Mouse (Mus musculus): ENCODE data around the gene Pfpl.

DNA sequence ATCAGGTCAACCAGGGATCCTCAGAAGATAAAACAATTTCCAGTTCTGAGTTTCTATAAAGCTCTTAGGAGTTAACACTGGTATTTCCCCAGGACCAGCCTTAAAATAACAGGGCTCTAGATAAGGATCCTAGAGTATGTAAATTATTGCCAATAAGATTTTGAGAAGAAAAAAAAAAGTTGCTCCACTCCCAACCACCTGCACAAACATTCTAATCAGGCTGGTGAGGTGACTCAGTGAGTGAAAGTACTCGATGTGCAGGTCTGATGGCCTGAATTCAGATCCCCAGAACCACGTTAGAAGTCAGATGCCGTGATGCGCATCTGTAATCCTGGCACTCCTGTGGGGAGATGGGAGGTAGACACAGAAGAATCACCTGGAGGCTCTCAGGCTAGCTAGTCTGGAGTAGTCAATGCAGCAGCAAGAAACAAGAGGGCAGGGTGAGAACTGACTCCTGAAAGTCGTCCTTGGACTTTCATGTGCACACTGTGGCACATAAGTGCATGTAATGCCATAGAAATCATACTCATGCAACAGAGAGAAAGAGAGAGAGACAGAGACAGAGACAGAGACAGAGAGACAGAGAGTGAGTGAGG is 44.8 kb downstream of the Pfpl start:
- TF ChIP-seq CTCF (IDR thresholded peaks at IDR 0.05; ENCODE audit: extremely low read depth, insufficient read depth, insufficient read length, insufficient replicate concordance), result no peak
- TF ChIP-seq POLR2A (IDR thresholded peaks at IDR 0.05; ENCODE audit: low read depth, low read length), result no peak

Measured in spleen, adult 2 months (tissue).